ENCODE assay signal across 15 mouse cellular contexts in genomic region chr16:43578351-43578750, GRCm38 (mm10).
DNase-seq lines count a peak whose midpoint lies in the region; ATAC-seq and TF ChIP-seq lines count a peak whose summit lies in the region.
"Had no signal": no experiment of that assay in that cellular context is flagged by ENCODE, and none has a peak within 500 bp of the region (broad histone marks: within the 10 kb centered on the region; RNA-seq: fewer than 3 reads in every experiment).

No protein-coding gene starts in this region.

- H3K4me1 ChIP-seq in heart, embryonic 11.5 days (ENCODE audit: control insufficient read depth, insufficient read depth, low read length), result peaks cover 64% of the 10 kb centered on the region
- H3K4me1 ChIP-seq in heart, embryonic 13.5 days, result peaks cover 87% of the 10 kb centered on the region
- peaks cover 21% of the 10 kb centered on the region for H3K4me1 ChIP-seq in cerebellum, adult 2 months (ENCODE audit: control insufficient read depth, insufficient read depth, low read length)
- H3K4me1 ChIP-seq in forebrain, embryonic 11.5 days (replicated peaks; ENCODE audit: control insufficient read depth, insufficient read depth, low read length), result peaks cover 14% of the 10 kb centered on the region

- no peak overlapping the region for H3K9ac ChIP-seq in heart, embryonic 11.5 days (ENCODE audit: low read depth, low read length)
- no peak overlapping the region for H3K9ac ChIP-seq in heart, embryonic 13.5 days
- H3K9ac ChIP-seq in forebrain, embryonic 11.5 days (ENCODE audit: low read length), result no peak overlapping the region
- H3K9ac ChIP-seq: forebrain, postnatal 0 days; limb, embryonic 15.5 days; midbrain, embryonic 15.5 days had no signal

- no peak for TF ChIP-seq POLR2A in cerebellum, adult 2 months (IDR thresholded peaks at IDR 0.05; ENCODE audit: borderline replicate concordance, insufficient read depth, low read length)

- no peak overlapping the region for H3K4me3 ChIP-seq in heart, embryonic 11.5 days (ENCODE audit: low read depth, low read length)
- H3K4me3 ChIP-seq in heart, embryonic 13.5 days, result no peak overlapping the region
- H3K4me3 ChIP-seq in cerebellum, adult 2 months (replicated peaks; ENCODE audit: insufficient read depth, low read depth, low read length), result no peak overlapping the region
- H3K4me3 ChIP-seq in forebrain, embryonic 11.5 days (ENCODE audit: low read depth, low read length), result no peak overlapping the region
- H3K4me3 ChIP-seq: limb, embryonic 15.5 days; midbrain, embryonic 15.5 days had no signal

- H3K36me3 ChIP-seq in heart, embryonic 11.5 days (ENCODE audit: control insufficient read depth, insufficient read depth, low read length), result no peaks in the 10 kb centered on the region
- no peaks in the 10 kb centered on the region for H3K36me3 ChIP-seq in heart, embryonic 13.5 days
- no peaks in the 10 kb centered on the region; the same call in 1 of the 2 replicates for H3K36me3 ChIP-seq in forebrain, embryonic 11.5 days (ENCODE audit: control insufficient read depth, insufficient read depth, low read length)
- H3K36me3 ChIP-seq: G1E; limb, embryonic 15.5 days; midbrain, embryonic 15.5 days had no signal

- 26% methylated on average over 5 of the region's 5 CpGs for WGBS in heart, embryonic 11.5 days (ENCODE audit: insufficient replicate concordance)
- 25% methylated on average over 5 of the region's 5 CpGs for WGBS in heart, embryonic 13.5 days
- 46% methylated on average over 5 of the region's 5 CpGs for WGBS in cerebellum, adult 2 months
- WGBS in forebrain, embryonic 11.5 days, result 58% methylated on average over 5 of the region's 5 CpGs

- ATAC-seq in heart, embryonic 11.5 days (replicated peaks; ENCODE audit: insufficient number of reproducible peaks, low FRiP score, low TSS enrichment), result no peak
- no peak for ATAC-seq in heart, embryonic 13.5 days (ENCODE audit: extremely low read depth, insufficient number of reproducible peaks, low FRiP score, low TSS enrichment)
- no peak for ATAC-seq in forebrain, embryonic 11.5 days (replicated peaks; ENCODE audit: low FRiP score)
- ATAC-seq: forebrain, postnatal 0 days; inflammation-experienced regulatory T-cells, adult 6 months; midbrain, embryonic 15.5 days had no signal

- no peak overlapping the region for H3K4me2 ChIP-seq in heart, embryonic 11.5 days
- no peak overlapping the region for H3K4me2 ChIP-seq in heart, embryonic 13.5 days
- no peak overlapping the region for H3K4me2 ChIP-seq in forebrain, embryonic 11.5 days (ENCODE audit: low read depth, low read length, severe bottlenecking)
- H3K4me2 ChIP-seq: limb, embryonic 15.5 days; midbrain, embryonic 15.5 days had no signal

- no peak for TF ChIP-seq CTCF in cerebellum, adult 2 months (IDR thresholded peaks at IDR 0.05; ENCODE audit: borderline replicate concordance, insufficient read depth, low read depth, low read length)

- H3K27ac ChIP-seq in heart, embryonic 11.5 days (ENCODE audit: low read depth, low read length), result peak overlapping the region; percentile 48; the same call in 1 of the 2 replicates
- peak overlapping the region; percentile 78 for H3K27ac ChIP-seq in heart, embryonic 13.5 days (replicated peaks)
- no peak overlapping the region for H3K27ac ChIP-seq in cerebellum, adult 2 months (ENCODE audit: insufficient read depth, low read length)
- H3K27ac ChIP-seq in forebrain, embryonic 11.5 days (ENCODE audit: low read depth, low read length), result no peak overlapping the region
- H3K27ac ChIP-seq: limb, embryonic 15.5 days had no signal

- no peaks in the 10 kb centered on the region for H3K9me3 ChIP-seq in heart, embryonic 11.5 days (replicated peaks; ENCODE audit: control insufficient read depth, low read length)
- H3K9me3 ChIP-seq in heart, embryonic 13.5 days, result no peaks in the 10 kb centered on the region
- no peaks in the 10 kb centered on the region for H3K9me3 ChIP-seq in forebrain, embryonic 11.5 days (ENCODE audit: control insufficient read depth, low read length)
- H3K9me3 ChIP-seq: G1E; limb, embryonic 15.5 days; midbrain, embryonic 15.5 days had no signal

- H3K27me3 ChIP-seq in heart, embryonic 11.5 days (ENCODE audit: control insufficient read depth, insufficient read depth, low read length), result no peaks in the 10 kb centered on the region
- no peaks in the 10 kb centered on the region for H3K27me3 ChIP-seq in heart, embryonic 13.5 days (replicated peaks)
- no peaks in the 10 kb centered on the region for H3K27me3 ChIP-seq in cerebellum, adult 2 months (ENCODE audit: control insufficient read depth, insufficient read depth, low read length)
- no peaks in the 10 kb centered on the region for H3K27me3 ChIP-seq in forebrain, embryonic 11.5 days (ENCODE audit: control insufficient read depth, insufficient read depth, low read length)
- H3K27me3 ChIP-seq: limb, embryonic 15.5 days; midbrain, embryonic 15.5 days had no signal

- DNase-seq in heart, adult 8-10 months (ENCODE audit: low spot score), result no peak
- peak; percentile 16 to 30 for DNase-seq in spleen, postnatal 36 days (ENCODE audit: low spot score in 2 of 2)
- no peak for DNase-seq in spleen, postnatal 10 days (ENCODE audit: low spot score in 2 of 2)
- no peak for DNase-seq in cerebellum, adult 2 months
- no peak for DNase-seq in forebrain, embryonic 11.5 days (ENCODE audit: low spot score)
- DNase-seq: embryo, embryonic 11 days; forebrain, postnatal 0 days; lung, adult 2 months; retina, postnatal 1 day had no signal

Comparison
In these comparisons a context has a peak if more than half of its experiments do, and no peak if none do; other contexts are left out.
1. DNase-seq: peak in spleen, postnatal 36 days (2 of 2); none in heart, adult 8-10 months (single experiment), spleen, postnatal 10 days (0 of 2), cerebellum, adult 2 months (0 of 2) and forebrain, embryonic 11.5 days (single experiment).
2. H3K27ac ChIP-seq: peak in heart, embryonic 11.5 days (single experiment) and heart, embryonic 13.5 days (single experiment); none in cerebellum, adult 2 months (single experiment) and forebrain, embryonic 11.5 days (single experiment).